Mouse (Mus musculus) liver, adult 10 weeks (tissue): ENCODE data around the gene Gm14435. TPM values are rescaled to one million over a fixed set of nuclear protein-coding genes. Genes with fewer than 3 reads are reported as not detected.

Source experiments
- polyA plus RNA-seq: library from polyadenylated mRNA; stranded (reverse); fragments of 350-450 nt; fragmentation: Illumina TruSeq; extraction: RNeasy Lipid Tissue Mini Kit (QIAGEN cat#74804); gene quantifications from one replicate; pipeline ENCODE4 v1.2.3, GENCODE M21; 2014; ENCODE audit warnings: low read depth, low replicate concordance

Gene Gm14435
- 11.0 TPM for polyA plus RNA-seq

DNA sequence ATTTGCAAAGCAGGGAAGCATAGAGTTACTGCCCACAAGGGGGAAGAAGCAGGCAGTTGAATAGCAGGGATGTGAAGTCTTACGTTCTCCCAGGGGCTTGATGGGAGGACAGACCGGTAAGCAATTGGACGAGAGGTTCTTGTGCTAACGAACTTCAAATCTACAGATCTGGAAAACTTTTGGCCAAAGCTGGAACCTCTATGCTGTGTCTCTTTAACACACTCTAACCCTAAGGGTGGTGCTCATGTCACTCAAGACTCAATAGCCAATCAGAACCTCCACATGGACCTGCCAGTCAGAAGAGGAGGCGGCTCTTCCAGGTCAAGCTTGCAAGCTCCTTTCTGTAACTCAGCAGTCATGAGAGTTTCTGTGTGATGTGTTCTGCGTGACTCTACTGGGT, at the start of gene Gm14435:
Gm14435 (plus strand) TSS at position 301 of the 400 bp plus-strand sequence.

Other genes with a start within 250 kb of the Gm14435 start
- 47.4 TPM for gene 2210418O10Rik, start 197.0 kb upstream of the Gm14435 start, polyA plus RNA-seq
- not detected for gene Gm11009, start 104.1 kb upstream of the Gm14435 start, polyA plus RNA-seq
- gene Gm14434, start 63.2 kb downstream of the Gm14435 start, polyA plus RNA-seq, result 5.2 TPM
- gene Zfp967, start 97.5 kb downstream of the Gm14435 start, polyA plus RNA-seq, result not detected
- 4.1 TPM for gene Gm14308, start 212.8 kb downstream of the Gm14435 start, polyA plus RNA-seq
- gene Zfp973, start 246.9 kb downstream of the Gm14435 start, polyA plus RNA-seq, result 16.3 TPM